Mouse (Mus musculus) limb, embryonic 14.5 days (tissue): ENCODE data around the gene Fyb. TPM values are rescaled to one million over a fixed set of nuclear protein-coding genes. Genes with fewer than 3 reads are reported as not detected.
A peak's percentile ranks its signal among the peaks of the same experiment; 100 is the strongest.
"Not testable (repeated sequence)": the region's sequence is repeated elsewhere in the genome, so short reads cannot be mapped to it uniquely, and the experiment has no call there.

Experiments used
- ATAC-seq: fragments of 200-750 bp; cut with Nextera tagmentation; 2 replicates; pipeline ENCODE4 v1.8.0; 2017; ENCODE audit warnings: low read depth, moderate number of reproducible peaks, moderate TSS enrichment; ENCODE audit not compliant: low FRiP score
- DNase-seq: peaks from one replicate; pipeline ENCODE4 v3.0.0-alpha.2; 2015; ENCODE audit warnings: low spot score
- H3K27ac ChIP-seq: fragments of 300-500 bp; sonication (generic); replicated peaks from 2 replicates; pipeline ENCODE4 v1.5.1; 2014; ENCODE audit warnings: low read depth, mild to moderate bottlenecking, low read length, moderate library complexity, mixed read lengths
- H3K27me3 ChIP-seq: fragments of 300-500 bp; sonication (generic); 2 replicates; pipeline ENCODE4 v1.6.1; 2014; ENCODE audit warnings: low read length, mixed read lengths; ENCODE audit not compliant: control insufficient read depth, insufficient read depth
- H3K36me3 ChIP-seq: fragments of 300-500 bp; sonication (generic); 2 replicates; pipeline ENCODE4 v1.6.1; 2014; ENCODE audit warnings: mild to moderate bottlenecking, low read length, moderate library complexity, mixed read lengths; ENCODE audit not compliant: control insufficient read depth, insufficient read depth
- H3K4me1 ChIP-seq: fragments of 300-500 bp; sonication (generic); 2 replicates; pipeline ENCODE4 v1.6.1; 2014; ENCODE audit warnings: antibody characterized with exemption, low read length, mixed read lengths; ENCODE audit not compliant: control insufficient read depth, insufficient read depth
- H3K4me2 ChIP-seq: fragments of 300-500 bp; sonication (generic); replicated peaks from 2 replicates; pipeline ENCODE4 v1.6.1; 2014; ENCODE audit warnings: low read depth, mild to moderate bottlenecking, low read length, moderate library complexity; ENCODE audit not compliant: severe bottlenecking
- H3K4me3 ChIP-seq: fragments of 300-500 bp; sonication (generic); replicated peaks from 2 replicates; pipeline ENCODE4 v1.5.1; 2014; ENCODE audit warnings: low read length
- H3K9ac ChIP-seq: fragments of 300-500 bp; sonication (generic); 2 replicates; pipeline ENCODE4 v1.6.1; 2014; ENCODE audit warnings: mild to moderate bottlenecking, low read depth, low read length, moderate library complexity; ENCODE audit not compliant: severe bottlenecking
- H3K9me3 ChIP-seq: fragments of 300-500 bp; sonication (generic); 2 replicates; pipeline ENCODE4 v1.6.1; 2016; ENCODE audit warnings: low read length; ENCODE audit not compliant: control insufficient read depth
- POLR2A ChIP-seq: fragments of 200-500 bp; IDR thresholded peaks from 2 replicates; pipeline ENCODE4 v1.8.0; 2012; ENCODE audit warnings: inconsistent platforms, mild to moderate bottlenecking, moderate library complexity, borderline replicate concordance; ENCODE audit not compliant: insufficient read depth, insufficient read length; ENCODE audit errors: extremely low read depth
- WGBS: fragments of 180-500 bp; shearing (Covaris S2); extraction: QIAGEN DNeasy Blood & Tissue Kit; methylation state at CpG from one replicate; pipeline ENCODE4 v1.1.7; 2014; 5-methylcytosine and 5-hydroxymethylcytosine counted together
- polyA plus RNA-seq, 2 experiments: library from polyadenylated mRNA; depleted of rRNA in 1 of 2; stranded (reverse) in 1 of 2; unstranded in 1 of 2; fragments of >200 nt; fragmentation: Nextera tagmentation in 1 of 2; extraction: Ambion mirVana in 1 of 2; gene quantifications; 2 replicates each; pipeline versions ENCODE4 v1.2.1 to v1.2.3; 2012 to 2014

The Fyb gene
- polyA plus RNA-seq, 2 experiments, result 6.0 to 8.0 TPM

DNA sequence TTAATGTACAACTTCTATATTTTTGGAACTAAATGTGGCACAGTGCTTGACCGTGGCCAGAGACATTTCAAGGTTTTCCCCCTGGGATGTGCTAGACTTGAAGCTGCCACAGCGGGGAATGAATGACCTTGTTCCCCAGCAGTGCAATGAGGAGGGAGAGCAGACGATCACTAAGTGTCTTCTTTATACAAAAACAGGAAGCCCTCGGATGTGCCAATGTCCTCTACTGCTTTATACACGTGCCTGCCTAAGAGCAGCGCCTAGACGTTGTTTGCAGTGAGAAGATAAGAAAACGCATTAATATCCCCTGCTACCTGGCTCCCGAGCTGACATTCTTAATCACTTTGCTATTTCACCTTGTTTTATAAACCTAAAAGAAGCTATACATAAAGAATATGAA is 55.3 kb downstream of the Fyb start:
- Histone ChIP-seq H3K9me3 (no peaks in the 10 kb centered on the region), H3K36me3 (no peaks in the 10 kb centered on the region), H3K4me3 (no peak overlapping the region), H3K4me1 (peaks cover 16% of the 10 kb centered on the region), H3K9ac (no peak overlapping the region), H3K4me2 (no peak overlapping the region), H3K27me3 (no peaks in the 10 kb centered on the region), H3K27ac (no peak overlapping the region)
- no peak for TF ChIP-seq POLR2A
- 80% methylated on average over 9 of the region's 9 CpGs for WGBS
- DNase-seq (no peak), ATAC-seq (no peak)

DNA sequence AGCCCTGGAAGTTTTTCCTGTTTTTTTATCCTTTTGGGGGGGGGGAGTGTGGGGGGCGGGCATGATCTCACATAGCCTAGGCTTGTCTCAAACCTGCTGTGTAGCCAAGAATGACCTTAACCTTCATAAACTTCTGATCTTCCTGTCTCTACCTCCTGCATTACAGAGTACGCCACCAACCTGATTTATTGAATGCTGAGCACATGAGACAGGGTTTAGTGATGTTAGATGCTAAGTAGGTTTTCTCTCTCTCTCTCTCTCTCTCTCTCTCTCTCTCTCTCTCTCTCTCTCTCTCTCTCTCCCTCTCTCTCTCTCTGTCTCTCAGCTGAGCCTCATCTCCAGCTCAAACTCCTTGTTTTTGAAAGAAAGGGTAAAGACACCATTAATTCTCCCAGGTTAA is 56.0 kb downstream of the Fyb start:
- H3K4me1 ChIP-seq, result peaks cover 16% of the 10 kb centered on the region
- 75% methylated on average over 2 of the region's 2 CpGs for WGBS
- no peak overlapping the region for H3K9ac ChIP-seq
- H3K4me2 ChIP-seq, result peak overlapping the region; percentile 20; the same call in 1 of the 2 replicates
- H3K27ac ChIP-seq, result 0 out of 2 replicates have a peak overlapping the region, but pooled peaks have one; percentile 69
- TF ChIP-seq POLR2A, result no peak
- H3K9me3 ChIP-seq, result no peaks in the 10 kb centered on the region
- no peak for ATAC-seq
- no peak for DNase-seq
- no peaks in the 10 kb centered on the region for H3K27me3 ChIP-seq
- H3K36me3 ChIP-seq, result no peaks in the 10 kb centered on the region
- no peak overlapping the region for H3K4me3 ChIP-seq

DNA sequence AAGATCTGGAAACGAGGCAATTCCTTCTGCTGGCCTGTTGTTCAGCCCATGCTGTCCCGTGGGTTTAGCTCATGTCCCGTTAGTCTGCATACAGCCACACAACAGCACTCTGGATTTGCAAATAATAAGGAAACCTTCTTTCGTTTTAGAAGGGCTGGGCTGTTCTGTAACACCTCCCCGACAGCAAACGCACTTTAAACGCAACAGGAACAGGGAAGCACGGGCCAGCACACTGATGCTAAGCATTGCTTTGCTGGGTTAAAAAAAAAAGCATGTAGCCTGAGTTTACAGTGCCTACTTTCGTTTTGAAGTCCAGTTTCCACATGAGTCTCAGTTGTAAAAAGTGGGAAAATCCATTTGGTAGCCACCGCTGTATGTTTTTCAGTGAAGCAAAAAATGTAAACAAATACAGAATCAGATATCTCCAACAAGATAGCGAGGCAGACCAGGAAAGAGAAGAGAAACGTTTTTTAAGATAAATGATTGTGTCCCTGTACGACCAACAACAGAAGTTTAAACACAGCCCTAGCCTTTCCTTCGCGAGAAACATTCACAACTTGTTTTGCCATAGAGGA is 56.6 kb downstream of the Fyb start:
- ATAC-seq (no peak), DNase-seq (no peak)
- peak overlapping the region; percentile 69 for H3K27ac ChIP-seq

DNA sequence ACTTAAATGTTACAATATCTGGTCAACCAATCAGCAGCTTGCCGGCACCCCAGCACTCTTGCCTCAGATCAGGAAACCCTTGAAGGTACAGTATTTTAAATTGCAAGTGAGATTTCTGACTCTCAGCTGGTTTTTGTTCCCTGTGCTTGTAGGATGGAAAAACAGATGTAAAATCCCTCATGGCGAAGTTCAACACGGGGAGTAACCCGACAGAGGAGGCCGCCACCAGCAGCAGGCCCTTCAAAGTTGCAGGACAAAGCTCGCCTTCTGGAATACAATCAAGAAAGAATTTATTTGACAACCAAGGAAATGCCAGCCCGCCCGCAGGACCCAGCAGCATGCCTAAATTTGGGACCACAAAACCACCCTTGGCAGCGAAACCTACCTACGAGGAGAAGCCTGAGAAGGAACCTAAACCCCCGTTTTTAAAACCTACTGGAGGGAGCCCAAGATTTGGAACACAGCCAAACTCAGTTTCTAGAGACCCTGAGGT is 57.2 kb downstream of the Fyb start:
- WGBS, result 49% methylated on average over 11 of the region's 11 CpGs
- Histone ChIP-seq H3K4me1 (peaks cover 14% of the 10 kb centered on the region), H3K36me3 (no peaks in the 10 kb centered on the region), H3K4me2 (peak overlapping the region; percentile 20; the same call in 1 of the 2 replicates), H3K27ac (peak overlapping the region; percentile 69), H3K9ac (no peak overlapping the region), H3K4me3 (no peak overlapping the region), H3K27me3 (no peaks in the 10 kb centered on the region), H3K9me3 (no peaks in the 10 kb centered on the region)
- TF ChIP-seq POLR2A, result no peak
- ATAC-seq (peak; percentile 63; the same call in 1 of the 2 replicates), DNase-seq (peak; percentile 63)

More for the DNA sequence above, 56.6 kb downstream of the Fyb start:
- TF ChIP-seq POLR2A, result no peak
- no peak overlapping the region for H3K9ac ChIP-seq
- H3K36me3 ChIP-seq, result no peaks in the 10 kb centered on the region
- H3K9me3 ChIP-seq, result no peaks in the 10 kb centered on the region
- H3K4me2 ChIP-seq, result peak overlapping the region; percentile 20
- H3K4me1 ChIP-seq, result peaks cover 14% of the 10 kb centered on the region
- no peak overlapping the region for H3K4me3 ChIP-seq
- 55% methylated on average over 15 of the region's 15 CpGs for WGBS
- H3K27me3 ChIP-seq, result no peaks in the 10 kb centered on the region

DNA sequence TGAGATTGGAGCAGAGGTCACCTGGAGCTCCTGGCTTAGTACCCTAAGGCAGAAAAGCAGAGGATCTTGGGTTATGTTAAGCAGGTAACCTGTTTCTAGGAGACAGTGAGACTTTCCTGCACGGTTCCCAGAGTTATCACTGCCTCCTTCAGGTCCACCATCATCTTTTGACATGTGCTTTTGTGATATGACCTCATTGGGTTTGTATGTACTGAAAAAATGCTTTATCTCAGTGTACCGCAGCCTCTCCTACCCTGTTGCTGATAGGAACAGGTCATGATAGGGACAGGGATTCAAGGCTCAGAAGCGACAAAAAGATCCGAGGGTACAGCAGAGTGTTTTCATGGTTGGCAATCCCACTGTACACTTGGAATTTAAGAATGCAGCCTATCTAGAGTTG is 62.0 kb downstream of the Fyb start:
- Histone ChIP-seq H3K9me3 (no peaks in the 10 kb centered on the region), H3K4me2 (no peak overlapping the region), H3K9ac (no peak overlapping the region), H3K4me1 (peaks cover 6% of the 10 kb centered on the region), H3K27ac (no peak overlapping the region), H3K4me3 (no peak overlapping the region), H3K27me3 (no peaks in the 10 kb centered on the region), H3K36me3 (no peaks in the 10 kb centered on the region)
- TF ChIP-seq POLR2A, result no peak
- no peak for DNase-seq
- no peak for ATAC-seq
- 86% methylated on average over 4 of the region's 4 CpGs for WGBS

DNA sequence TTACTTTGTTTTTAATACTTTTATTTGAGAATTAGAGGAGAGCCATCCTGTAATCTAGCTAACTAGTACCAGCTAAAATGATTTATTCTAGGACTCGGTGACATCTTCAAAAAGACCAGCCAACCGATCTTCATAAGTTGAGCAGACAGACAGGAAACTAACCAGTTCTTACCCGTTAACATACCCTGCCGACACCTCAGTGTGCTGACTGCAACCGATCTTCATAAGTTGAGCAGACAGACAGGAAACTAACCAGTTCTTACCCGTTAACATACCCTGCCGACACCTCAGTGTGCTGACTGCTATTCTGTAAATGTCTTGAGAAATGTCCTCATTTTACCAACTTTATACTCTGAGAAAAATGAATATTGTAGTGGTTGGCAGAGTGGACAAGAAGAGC is 63.7 kb downstream of the Fyb start:
- WGBS, result 84% methylated on average over 7 of the region's 7 CpGs
- not testable (repeated sequence) for H3K4me2 ChIP-seq, H3K27ac ChIP-seq, H3K27me3 ChIP-seq, H3K36me3 ChIP-seq, H3K4me3 ChIP-seq, ATAC-seq, H3K4me1 ChIP-seq, H3K9ac ChIP-seq, H3K9me3 ChIP-seq, DNase-seq
